Mouse (Mus musculus): ENCODE measurements around the gene Gm36079. TPM values are rescaled to one million over a fixed set of nuclear protein-coding genes. Genes with fewer than 3 reads are reported as not detected.
A peak's percentile ranks its signal among the peaks of the same experiment; 100 is the strongest.
"Not testable (repeated sequence)": the region's sequence is repeated elsewhere in the genome, so short reads cannot be mapped to it uniquely, and the experiment has no call there.

The Gm36079 gene
- total and polyA plus RNA-seq, 2 experiments from 2014 or later = not detected

- H3K27ac ChIP-seq (ENCODE audit: low read depth); H3K36me3 ChIP-seq (replicated peaks; ENCODE audit: control insufficient read depth, insufficient read depth, low read length); ATAC-seq (ENCODE audit: insufficient read depth, low read depth); H3K27me3 ChIP-seq (ENCODE audit: control insufficient read depth, insufficient read depth, low read length); H3K4me1 ChIP-seq (ENCODE audit: control insufficient read depth, insufficient read depth); H3K9me3 ChIP-seq (replicated peaks; ENCODE audit: control insufficient read depth, low read length); DNase-seq (ENCODE audit: low spot score); H3K4me3 ChIP-seq (ENCODE audit: low read depth, low read length); H3K4me2 ChIP-seq (ENCODE audit: low read depth, low read length); H3K9ac ChIP-seq (replicated peaks; ENCODE audit: low read depth, low read length): not testable (repeated sequence)
- 3% methylated on average over 11 of the region's 11 CpGs for WGBS
Measured at GRCm38 (mm10) chr13:120027368-120027767, 557 bp upstream of the Gm36079 start.

DNA sequence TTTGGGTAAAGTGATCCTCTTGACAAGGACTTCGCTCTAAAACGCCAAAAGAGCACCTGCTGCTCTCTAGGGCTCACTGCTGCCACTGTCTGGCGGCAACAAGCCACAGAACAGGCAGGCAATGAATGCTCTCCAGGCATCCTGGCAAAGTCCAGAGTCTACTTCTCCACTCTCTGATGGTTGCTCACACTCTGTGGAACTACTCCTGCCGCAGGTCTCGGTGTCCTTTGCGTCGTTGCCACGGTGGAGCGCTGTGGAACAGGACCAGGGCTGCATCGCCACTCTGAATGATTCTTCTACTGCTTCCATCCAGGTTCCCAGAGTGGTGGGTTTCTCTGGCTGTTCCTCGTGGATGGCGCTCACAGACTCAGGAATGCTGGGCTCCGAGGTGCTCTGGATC lies 438 bp downstream of the Gm36079 start:
- not testable (repeated sequence) for DNase-seq (ENCODE audit: low spot score); H3K9ac ChIP-seq (replicated peaks; ENCODE audit: low read depth, low read length); H3K4me3 ChIP-seq (ENCODE audit: low read depth, low read length); H3K4me2 ChIP-seq (ENCODE audit: low read depth, low read length); H3K27me3 ChIP-seq (ENCODE audit: control insufficient read depth, insufficient read depth, low read length); H3K9me3 ChIP-seq (replicated peaks; ENCODE audit: control insufficient read depth, low read length); H3K36me3 ChIP-seq (replicated peaks; ENCODE audit: control insufficient read depth, insufficient read depth, low read length); H3K27ac ChIP-seq (ENCODE audit: low read depth); ATAC-seq (ENCODE audit: insufficient read depth, low read depth); H3K4me1 ChIP-seq (ENCODE audit: control insufficient read depth, insufficient read depth)
- 2% methylated on average over 3 of the region's 13 CpGs for WGBS

- not testable (repeated sequence) for H3K4me1 ChIP-seq (ENCODE audit: control insufficient read depth, insufficient read depth); H3K4me3 ChIP-seq (ENCODE audit: low read depth, low read length); DNase-seq (ENCODE audit: low spot score); ATAC-seq (ENCODE audit: insufficient read depth, low read depth); H3K27ac ChIP-seq (ENCODE audit: low read depth); H3K27me3 ChIP-seq (ENCODE audit: control insufficient read depth, insufficient read depth, low read length); H3K36me3 ChIP-seq (replicated peaks; ENCODE audit: control insufficient read depth, insufficient read depth, low read length); H3K9me3 ChIP-seq (replicated peaks; ENCODE audit: control insufficient read depth, low read length); H3K4me2 ChIP-seq (ENCODE audit: low read depth, low read length); H3K9ac ChIP-seq (replicated peaks; ENCODE audit: low read depth, low read length)
- 14% methylated on average over 4 of the region's 4 CpGs for WGBS
Measured at GRCm38 (mm10) chr13:120025576-120025975, 1.2 kb downstream of the Gm36079 start.

DNA sequence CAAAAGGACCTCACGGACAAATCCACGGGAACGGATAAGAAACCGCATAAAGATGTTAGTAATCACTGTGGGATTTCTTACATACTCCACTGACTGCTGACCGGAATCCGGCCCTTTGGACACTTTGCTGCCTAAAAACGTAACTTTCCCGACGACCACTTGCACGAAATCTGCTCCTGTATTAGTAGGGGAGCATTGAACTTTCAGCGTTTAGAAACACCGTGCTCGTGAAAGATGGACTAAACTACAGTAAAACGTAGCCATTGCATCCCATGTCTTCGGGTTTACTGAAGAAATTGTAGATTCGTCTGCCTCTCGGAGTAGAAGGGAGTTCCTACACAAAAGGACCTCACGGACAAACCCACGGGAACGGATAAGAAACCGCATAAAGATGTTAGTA lies 1.8 kb downstream of the Gm36079 start:
- DNase-seq (ENCODE audit: low spot score); ATAC-seq (ENCODE audit: insufficient read depth, low read depth); H3K4me3 ChIP-seq (ENCODE audit: low read depth, low read length); H3K4me2 ChIP-seq (ENCODE audit: low read depth, low read length); H3K27me3 ChIP-seq (ENCODE audit: control insufficient read depth, insufficient read depth, low read length); H3K9ac ChIP-seq (replicated peaks; ENCODE audit: low read depth, low read length); H3K4me1 ChIP-seq (ENCODE audit: control insufficient read depth, insufficient read depth); H3K9me3 ChIP-seq (replicated peaks; ENCODE audit: control insufficient read depth, low read length); H3K36me3 ChIP-seq (replicated peaks; ENCODE audit: control insufficient read depth, insufficient read depth, low read length); H3K27ac ChIP-seq (ENCODE audit: low read depth): not testable (repeated sequence)
- 4% methylated on average over 18 of the region's 21 CpGs for WGBS

DNA sequence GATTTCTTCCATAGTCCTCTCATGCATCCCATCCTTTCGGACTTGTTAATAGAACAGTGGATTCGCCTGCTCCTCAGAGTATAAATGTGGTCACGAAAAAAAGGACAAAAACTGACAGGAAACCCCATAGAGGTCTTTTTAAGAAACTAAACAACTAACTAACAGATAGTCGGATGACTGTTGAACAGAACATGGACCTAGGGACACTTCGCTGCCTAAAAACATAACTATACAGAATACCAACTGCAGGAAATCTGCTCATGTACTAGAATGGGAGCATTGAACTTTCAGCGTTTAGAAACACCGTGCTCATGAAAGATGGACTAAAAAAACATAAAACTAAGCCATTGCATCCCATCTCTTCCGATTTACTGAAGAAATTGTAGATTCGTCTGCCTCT lies 2.2 kb downstream of the Gm36079 start:
- not testable (repeated sequence) for H3K27me3 ChIP-seq (ENCODE audit: control insufficient read depth, insufficient read depth, low read length); H3K4me3 ChIP-seq (ENCODE audit: low read depth, low read length); ATAC-seq (ENCODE audit: insufficient read depth, low read depth); H3K36me3 ChIP-seq (replicated peaks; ENCODE audit: control insufficient read depth, insufficient read depth, low read length); H3K9me3 ChIP-seq (replicated peaks; ENCODE audit: control insufficient read depth, low read length); H3K27ac ChIP-seq (ENCODE audit: low read depth); H3K4me1 ChIP-seq (ENCODE audit: control insufficient read depth, insufficient read depth); H3K9ac ChIP-seq (replicated peaks; ENCODE audit: low read depth, low read length); DNase-seq (ENCODE audit: low spot score); H3K4me2 ChIP-seq (ENCODE audit: low read depth, low read length)
- WGBS = 16% methylated on average over 9 of the region's 9 CpGs

DNA sequence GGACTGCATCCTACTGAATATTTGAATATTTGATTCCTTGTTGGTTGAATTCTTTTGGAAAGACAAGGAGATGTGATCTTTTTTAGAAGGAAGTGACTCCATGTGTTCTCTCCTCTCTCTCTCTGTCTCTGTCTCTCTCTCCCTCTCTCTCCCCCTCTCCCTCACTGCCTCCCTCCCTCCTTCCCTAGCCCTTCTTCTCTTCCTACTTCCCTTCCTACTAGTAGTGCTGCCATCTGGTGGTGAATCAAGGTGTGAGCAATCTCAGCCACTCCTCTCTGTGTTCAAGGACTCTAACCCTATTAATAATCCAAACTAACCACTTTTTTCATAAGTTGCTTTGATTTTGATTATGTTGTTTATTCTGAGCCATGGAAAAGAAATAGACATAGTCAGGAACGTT lies 5.3 kb downstream of the Gm36079 start:
- TF ChIP-seq CTCF (IDR thresholded peaks at IDR 0.05; ENCODE audit: low read depth) = peak; percentile 41
- H3K4me1 ChIP-seq (ENCODE audit: control insufficient read depth, insufficient read depth); H3K9me3 ChIP-seq (replicated peaks; ENCODE audit: control insufficient read depth, low read length); H3K36me3 ChIP-seq (replicated peaks; ENCODE audit: control insufficient read depth, insufficient read depth, low read length); ATAC-seq (ENCODE audit: insufficient read depth, low read depth); H3K27me3 ChIP-seq (ENCODE audit: control insufficient read depth, insufficient read depth, low read length); H3K4me3 ChIP-seq (ENCODE audit: low read depth, low read length); H3K9ac ChIP-seq (replicated peaks; ENCODE audit: low read depth, low read length); DNase-seq (ENCODE audit: low spot score); H3K4me2 ChIP-seq (ENCODE audit: low read depth, low read length); H3K27ac ChIP-seq (ENCODE audit: low read depth): not testable (repeated sequence)
- no CpG with 5 or more reads among the region's 1 CpGs for WGBS

GRCm38 (mm10) chr13:120015348-120016007 lies 11.3 kb downstream of the Gm36079 start:
- H3K27ac ChIP-seq (ENCODE audit: low read depth); ATAC-seq (ENCODE audit: insufficient read depth, low read depth); H3K36me3 ChIP-seq (replicated peaks; ENCODE audit: control insufficient read depth, insufficient read depth, low read length); H3K27me3 ChIP-seq (ENCODE audit: control insufficient read depth, insufficient read depth, low read length); H3K4me1 ChIP-seq (ENCODE audit: control insufficient read depth, insufficient read depth); H3K9ac ChIP-seq (replicated peaks; ENCODE audit: low read depth, low read length); H3K9me3 ChIP-seq (replicated peaks; ENCODE audit: control insufficient read depth, low read length); H3K4me2 ChIP-seq (ENCODE audit: low read depth, low read length); DNase-seq (ENCODE audit: low spot score); H3K4me3 ChIP-seq (ENCODE audit: low read depth, low read length): not testable (repeated sequence)
- WGBS = 7% methylated on average over 5 of the region's 32 CpGs

GRCm38 (mm10) chr13:120013962-120014361 lies 12.8 kb downstream of the Gm36079 start:
- not testable (repeated sequence) for H3K9me3 ChIP-seq (replicated peaks; ENCODE audit: control insufficient read depth, low read length); H3K27ac ChIP-seq (ENCODE audit: low read depth); H3K4me2 ChIP-seq (ENCODE audit: low read depth, low read length); H3K4me3 ChIP-seq (ENCODE audit: low read depth, low read length); H3K36me3 ChIP-seq (replicated peaks; ENCODE audit: control insufficient read depth, insufficient read depth, low read length); H3K9ac ChIP-seq (replicated peaks; ENCODE audit: low read depth, low read length); H3K4me1 ChIP-seq (ENCODE audit: control insufficient read depth, insufficient read depth); DNase-seq (ENCODE audit: low spot score); H3K27me3 ChIP-seq (ENCODE audit: control insufficient read depth, insufficient read depth, low read length)
- WGBS = no CpG with 5 or more reads among the region's 2 CpGs
- ATAC-seq (ENCODE audit: insufficient read depth, low read depth) = 0 out of 2 replicates have a peak, but pooled peaks have one; percentile 11

DNA sequence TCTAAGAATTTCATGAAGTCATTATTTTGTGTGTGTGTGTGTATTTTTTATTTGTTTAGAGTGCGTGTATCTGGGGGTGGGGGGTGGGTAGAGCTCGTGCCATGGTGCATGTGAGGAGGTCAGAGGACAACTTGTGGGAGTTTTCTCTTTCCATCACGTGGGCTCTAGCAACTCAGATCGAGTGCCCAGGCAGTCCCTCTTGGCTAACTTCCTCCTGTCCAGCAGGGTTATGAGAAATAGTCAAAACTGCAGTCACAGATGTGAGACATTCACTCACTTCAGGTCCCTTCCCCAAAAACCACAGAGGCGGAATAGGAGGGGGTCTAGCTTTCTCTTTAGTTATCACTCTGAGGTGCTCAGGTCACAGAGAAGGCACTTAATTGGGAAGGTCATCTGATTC lies 13.3 kb downstream of the Gm36079 start:
- WGBS = no CpG with 5 or more reads among the region's 5 CpGs
- H3K9ac ChIP-seq (replicated peaks; ENCODE audit: low read depth, low read length); H3K4me1 ChIP-seq (ENCODE audit: control insufficient read depth, insufficient read depth); H3K36me3 ChIP-seq (replicated peaks; ENCODE audit: control insufficient read depth, insufficient read depth, low read length); H3K4me2 ChIP-seq (ENCODE audit: low read depth, low read length); H3K27ac ChIP-seq (ENCODE audit: low read depth); DNase-seq (ENCODE audit: low spot score); H3K27me3 ChIP-seq (ENCODE audit: control insufficient read depth, insufficient read depth, low read length); H3K9me3 ChIP-seq (replicated peaks; ENCODE audit: control insufficient read depth, low read length); H3K4me3 ChIP-seq (ENCODE audit: low read depth, low read length): not testable (repeated sequence)
- 0 out of 2 replicates have a peak, but pooled peaks have one; percentile 6 for ATAC-seq (ENCODE audit: insufficient read depth, low read depth)
